Mouse (Mus musculus) kidney, postnatal 36 days (tissue): ENCODE data around the gene Uhmk1.

ENCODE experiments used
- DNase-seq, 2 experiments: peaks; one replicate each; pipeline ENCODE4 v3.0.0; 2021 to 2022; ENCODE audit warnings: mixed read lengths in 2 of 2

Uhmk1 gene

DNA sequence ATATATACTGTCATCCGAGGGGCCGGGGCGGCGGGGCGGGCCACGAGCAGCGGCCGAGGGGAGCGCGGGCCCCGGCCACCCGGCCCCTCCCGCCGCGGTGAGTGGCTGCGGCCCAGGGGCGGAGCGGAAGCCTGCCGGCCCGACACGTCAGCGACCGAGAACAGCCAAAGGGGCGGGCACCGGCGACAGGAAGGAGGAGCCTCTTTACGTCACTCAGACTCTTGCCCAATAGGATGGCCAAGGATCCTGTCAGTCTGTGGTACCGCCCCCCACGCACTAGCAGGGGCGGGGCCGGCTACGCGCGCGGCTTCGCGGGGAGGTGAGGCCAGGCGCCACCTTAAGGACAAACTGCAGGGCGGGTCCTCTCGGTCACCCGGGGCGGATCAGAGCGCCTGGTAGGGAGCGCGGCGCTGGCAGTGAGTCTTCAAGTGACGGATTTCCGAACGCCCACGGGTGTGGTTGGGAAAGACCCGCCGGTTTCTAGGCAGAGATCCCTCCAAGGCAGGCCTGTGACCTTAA is 40.3 kb downstream of the Uhmk1 start, which contains the start of gene Uap1:
TSS of gene Uap1 (minus strand) at position 144 of the 519 bp plus-strand sequence.
- peak; percentile 98 to 99 for DNase-seq

DNA sequence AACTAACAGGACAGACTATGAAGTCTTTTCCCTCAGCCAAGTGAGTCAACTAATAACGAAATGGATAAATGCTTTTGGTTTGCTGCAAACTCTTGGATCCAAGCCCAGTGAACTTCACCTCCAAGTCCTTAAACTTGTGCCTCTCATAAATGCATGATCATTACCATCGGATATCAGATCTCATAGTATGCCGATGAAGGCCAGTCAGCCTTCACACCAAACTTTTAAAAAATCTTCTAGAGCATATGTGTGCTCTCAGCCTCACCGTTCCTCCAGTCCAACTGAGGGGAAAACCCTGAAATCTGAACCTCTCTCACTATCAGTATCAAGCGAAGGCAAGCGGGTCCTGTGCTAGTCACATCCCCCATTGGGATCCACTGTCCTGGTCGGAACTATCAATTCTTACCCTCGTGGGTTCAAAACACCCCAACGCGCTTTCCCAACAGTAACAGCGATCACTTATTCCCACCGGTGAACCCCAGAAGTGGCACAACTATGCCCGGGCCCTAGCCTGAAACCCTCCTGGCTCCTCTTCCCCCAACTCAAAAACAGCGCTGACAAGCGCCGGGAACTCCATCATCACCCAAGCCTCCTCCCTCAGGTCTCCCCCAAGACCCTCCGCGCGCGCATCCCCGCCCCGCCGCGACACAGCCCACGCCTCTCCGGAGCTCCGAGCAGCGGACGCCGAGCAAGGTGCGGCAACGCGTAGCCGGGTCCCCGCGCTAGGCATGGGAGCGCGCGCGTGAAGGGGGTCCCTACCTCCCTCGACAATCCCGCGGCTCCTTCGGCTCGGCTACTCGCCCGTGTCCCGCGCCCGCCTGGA is 41.0 kb downstream of the Uhmk1 start:
- peak; percentile 53 to 63 for DNase-seq

DNA sequence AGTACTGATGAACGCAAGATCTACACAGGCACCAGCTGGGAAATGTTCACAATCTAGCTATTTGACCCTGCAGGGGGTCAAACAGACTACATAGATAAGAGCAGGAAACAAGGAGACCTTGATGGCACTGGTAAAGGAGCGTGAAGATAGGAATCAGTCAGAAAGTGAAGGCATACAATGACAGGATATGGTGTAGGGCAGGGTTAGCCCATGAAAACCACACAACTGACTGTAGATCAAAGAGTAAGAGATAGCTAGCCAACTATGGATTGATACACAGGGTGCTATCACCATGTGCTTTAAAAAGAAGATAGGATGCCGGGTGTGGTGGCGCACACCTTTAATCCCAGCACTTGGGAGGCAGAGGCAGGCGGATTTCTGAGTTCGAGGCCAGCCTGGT is 47.4 kb downstream of the Uhmk1 start:
- DNase-seq, result no peak

DNA sequence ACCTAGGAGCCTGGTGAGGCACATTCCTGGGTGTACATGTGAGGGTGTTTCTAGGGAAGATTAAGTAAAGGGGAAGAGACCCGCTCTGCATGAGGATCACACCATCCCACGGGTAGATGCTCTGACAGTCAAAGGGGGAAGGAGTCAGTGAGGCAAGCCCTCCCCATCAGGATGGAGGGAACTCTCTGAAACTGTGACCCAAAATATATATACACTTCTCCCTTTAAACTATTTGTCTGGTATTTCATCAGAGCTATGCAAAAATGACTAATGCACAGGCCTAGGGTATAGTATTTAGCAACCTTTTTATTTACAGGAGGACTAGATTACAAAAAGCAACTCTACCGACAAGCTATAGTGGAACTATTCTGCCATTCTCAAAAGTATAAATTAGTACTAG is 50.3 kb downstream of the Uhmk1 start:
- no peak for DNase-seq

DNA sequence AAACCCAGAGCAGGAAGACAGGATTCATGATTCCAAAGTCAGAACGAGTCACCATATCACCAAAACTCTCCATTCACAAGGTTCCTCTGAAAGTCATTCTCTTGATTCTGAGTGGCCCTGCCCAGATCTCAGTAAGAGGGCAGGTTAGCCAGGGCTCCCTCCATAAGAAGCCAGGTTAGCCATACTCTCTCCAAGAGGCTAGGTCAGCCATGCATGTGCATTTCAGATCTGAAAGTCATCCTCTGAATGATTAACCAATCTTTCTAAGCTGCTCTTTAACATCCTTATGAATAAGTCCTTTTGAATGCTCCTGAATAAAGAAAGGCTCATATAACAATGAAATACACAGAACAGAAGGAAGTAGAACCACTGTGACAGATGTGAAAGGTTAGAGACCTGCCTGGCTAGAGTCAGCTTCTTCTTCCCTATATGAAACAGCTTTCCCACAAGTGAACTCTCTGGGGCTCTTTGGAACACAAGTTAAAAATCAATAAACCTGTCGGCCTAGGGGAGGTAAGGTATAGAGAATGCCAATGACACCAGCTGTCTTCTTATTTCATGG is 51.1 kb downstream of the Uhmk1 start:
- no peak for DNase-seq

DNA sequence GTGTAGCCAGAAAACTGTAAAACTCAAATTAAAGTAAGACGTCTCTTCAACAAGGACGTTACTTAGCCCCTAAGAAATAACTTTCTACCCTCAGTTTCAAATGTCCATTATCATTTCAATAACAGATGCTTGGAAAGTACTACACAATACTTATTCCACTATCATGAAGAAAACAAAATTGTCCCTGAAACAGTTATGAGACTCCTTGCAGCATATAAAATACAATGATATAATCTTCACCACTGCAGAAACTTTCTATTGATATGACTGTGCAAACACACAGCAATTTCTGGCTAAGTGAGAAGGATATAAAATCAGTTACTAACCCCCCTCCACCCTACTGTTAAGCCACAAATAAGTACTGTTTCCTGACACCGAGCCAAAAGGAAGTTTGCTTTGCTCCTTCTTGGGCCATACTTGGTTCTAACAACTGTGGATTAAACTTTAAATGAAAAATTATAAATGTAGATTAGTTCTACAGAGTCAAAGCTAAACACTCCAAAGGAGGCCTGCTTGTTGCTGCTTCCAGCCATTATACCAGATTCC is 51.7 kb downstream of the Uhmk1 start:
- peak in 1 of 2 experiments; percentile 56 for DNase-seq

DNA sequence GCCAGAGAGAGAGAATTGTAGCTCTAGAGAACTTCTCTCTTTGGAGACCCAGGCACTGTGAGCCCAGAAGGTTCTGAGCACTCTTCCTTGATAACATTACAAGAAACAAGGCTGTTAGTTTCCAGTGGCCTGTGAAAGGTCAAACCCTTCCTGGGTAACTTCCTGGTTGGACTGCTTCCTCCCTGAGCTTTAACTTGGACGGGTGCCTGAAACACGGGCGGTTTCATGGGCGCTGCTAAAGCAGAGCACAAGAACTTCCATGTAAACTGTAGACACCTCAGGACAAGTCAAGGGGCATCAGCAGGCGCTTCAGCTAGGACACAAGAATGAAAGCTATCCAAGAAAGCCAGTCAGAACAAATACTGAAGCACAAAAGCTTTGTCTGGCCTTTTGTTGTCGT is 53.3 kb downstream of the Uhmk1 start:
- peak; percentile 72 to 76 for DNase-seq

DNA sequence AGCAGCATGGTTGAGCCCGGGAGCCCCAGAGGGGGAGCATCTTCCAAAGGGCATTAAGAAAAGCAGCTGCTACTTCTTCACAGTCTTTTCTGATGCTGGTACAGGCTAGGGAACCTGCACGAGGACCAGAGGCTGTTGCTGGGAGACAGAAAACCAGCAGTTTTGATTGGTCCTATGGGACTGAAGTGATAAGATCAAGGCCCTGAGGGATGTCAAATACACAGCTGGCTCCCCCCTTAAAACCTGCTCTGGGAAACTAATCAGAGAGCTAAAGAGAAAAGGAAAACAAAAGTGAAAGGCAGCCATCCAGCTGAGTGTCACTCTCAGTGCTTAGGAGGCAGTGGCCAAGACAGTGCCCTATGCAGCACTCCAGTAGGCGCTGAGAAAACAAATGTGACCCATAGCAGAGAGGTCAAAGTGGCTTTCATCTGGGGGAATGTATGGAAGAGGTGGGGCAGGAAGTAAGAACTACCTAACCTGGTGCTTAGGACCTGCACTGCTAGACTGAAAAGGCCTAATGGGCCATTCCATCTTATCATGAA is 54.7 kb downstream of the Uhmk1 start:
- DNase-seq, result no peak

DNA sequence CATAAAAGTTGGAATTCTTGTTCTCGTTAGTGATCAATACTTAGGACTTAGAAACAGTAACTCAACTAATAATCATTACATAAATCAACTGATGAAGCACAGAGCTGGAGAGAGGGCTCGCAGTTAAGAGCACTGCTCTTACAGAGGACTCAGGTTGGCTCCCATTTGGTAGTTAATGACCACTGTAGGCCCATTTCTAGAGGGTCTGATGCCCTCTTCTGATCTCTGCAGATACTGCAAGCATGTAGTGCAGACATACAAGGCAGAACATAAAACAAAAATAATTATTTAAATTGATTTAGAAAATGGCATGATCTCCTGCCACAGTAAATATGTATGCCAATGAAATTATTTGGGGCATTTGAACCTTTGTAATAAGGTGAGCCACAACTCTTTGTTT is 55.5 kb downstream of the Uhmk1 start:
- no peak for DNase-seq

DNA sequence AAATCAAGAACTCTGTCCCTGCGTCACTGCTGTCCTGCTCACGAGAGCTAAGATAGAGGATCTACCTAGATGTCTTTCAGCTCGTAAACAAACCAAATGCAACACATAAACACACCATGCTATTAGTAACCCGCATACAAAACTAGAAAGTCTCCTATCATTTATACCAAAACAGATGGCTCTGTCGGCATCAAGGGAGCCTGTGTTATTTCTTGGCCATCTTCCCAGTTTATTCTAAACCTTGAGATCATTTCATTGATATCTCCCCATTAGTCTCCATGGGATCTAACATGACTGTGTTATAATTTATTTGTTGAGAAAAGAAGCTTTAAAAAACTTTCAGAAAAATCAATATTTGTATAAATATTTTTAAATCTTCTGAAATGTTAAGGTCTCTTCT is 59.4 kb downstream of the Uhmk1 start:
- no peak for DNase-seq

DNA sequence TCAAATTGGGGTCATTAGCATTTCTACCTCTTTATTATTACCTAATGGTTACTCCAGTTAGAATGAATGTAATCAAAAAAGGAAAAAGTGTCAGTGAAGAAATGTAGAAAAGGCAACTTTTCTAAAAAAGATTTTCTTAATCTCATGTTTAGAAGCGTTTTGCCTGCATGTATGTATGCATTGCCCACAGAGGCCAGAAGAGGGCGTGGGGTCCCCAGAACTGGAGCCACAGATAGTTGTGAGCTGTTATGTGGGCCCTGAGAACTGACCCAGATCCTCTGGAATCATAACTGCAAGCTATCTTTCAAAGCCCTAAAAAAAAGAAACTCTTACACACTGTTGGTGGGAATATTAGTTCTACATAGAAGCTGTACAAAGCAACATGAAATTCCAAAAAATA is 59.9 kb downstream of the Uhmk1 start:
- DNase-seq, result no peak

DNA sequence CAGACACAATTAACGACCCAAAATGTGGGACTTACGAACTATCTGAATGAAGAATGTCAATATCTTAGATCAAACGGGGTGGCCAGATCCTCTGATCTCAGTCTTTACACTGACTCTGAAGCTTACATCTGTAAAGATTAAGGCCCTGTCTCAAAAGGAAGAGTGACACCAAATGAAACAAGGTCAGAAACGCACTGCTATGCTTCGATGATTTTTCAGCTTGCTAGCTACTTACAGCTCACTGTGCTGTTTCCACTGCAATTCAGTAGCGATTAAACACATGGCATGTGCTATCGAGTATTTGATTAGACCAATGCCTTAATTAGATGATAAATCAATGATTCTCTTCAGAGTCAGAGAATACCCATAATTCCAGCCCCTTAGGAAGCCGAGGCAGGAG is 61.2 kb downstream of the Uhmk1 start:
- DNase-seq, result no peak

DNA sequence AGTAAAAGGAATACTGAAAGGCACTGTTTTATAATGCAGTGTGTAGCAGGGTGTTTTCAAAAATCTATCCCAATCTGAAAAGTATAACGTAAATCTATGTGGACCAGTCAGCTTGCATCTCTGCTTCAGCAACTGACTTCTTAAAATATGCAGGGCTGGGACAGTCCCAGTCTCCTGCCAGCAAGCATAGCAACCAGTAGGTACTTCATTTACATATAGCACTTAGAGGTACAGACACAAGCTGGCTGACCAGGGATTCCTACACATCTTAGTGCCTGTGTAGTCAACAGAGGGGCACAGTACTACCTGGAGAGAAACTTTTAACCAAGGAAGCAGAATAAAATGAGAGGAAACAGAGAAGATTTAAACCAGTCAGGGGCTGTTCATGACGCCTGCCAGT is 62.6 kb downstream of the Uhmk1 start:
- DNase-seq, result no peak

DNA sequence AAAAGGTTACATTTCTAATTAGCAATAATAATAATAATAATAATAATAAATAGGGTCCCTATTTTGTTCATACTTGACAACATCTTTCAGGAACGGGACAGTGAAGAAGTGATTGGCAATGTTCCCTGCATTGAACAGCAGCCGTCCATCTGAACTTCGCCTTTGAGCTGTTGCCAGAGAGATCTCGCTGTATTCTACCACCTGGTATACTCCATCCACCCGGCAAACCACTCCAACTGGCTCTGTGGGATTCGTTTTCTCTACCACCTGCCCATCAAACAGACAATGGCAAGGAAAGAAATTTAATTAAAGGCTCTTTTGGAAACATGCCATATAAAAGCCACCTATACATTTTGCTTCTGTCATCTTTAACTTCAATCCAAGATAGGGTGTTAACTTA is 64.3 kb downstream of the Uhmk1 start:
- no peak for DNase-seq

DNA sequence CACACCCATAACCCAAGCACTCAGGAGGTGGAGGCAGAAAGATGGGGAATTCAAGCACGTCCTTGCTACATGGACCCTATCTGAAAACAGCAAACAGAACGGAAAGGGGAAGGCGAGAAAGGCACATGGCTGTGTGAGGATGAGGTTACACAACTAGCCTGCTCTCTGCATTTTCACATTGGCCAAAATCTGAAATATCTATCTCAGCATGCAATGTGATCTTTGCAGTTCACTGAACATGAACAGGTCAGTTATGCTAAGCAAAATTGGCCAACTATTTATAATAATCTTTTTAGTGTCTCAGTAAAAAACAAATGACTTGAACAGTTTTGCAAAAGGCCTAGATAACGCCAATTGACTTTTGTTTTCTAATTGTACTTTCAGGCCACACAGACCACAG is 65.4 kb downstream of the Uhmk1 start:
- peak in 1 of 2 experiments; percentile 29 for DNase-seq

DNA sequence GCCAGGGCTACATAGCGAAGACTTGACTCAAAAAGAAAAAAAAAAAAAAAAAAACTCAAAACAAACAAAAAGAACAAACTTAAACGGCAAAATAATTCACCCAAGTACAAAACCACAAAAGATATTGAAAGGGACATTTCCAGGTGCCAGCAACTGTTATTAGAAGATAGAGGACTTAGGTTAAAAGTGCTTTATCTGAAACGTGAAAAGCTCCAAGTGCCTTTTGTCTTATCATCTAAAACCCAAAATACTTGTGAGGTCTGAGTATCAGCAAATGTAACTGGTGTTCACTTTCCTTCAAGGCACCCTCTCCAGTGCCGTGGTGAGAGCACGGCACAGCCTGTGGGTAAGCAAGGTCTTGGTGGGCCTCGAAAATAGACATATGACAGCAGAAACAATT is 66.7 kb downstream of the Uhmk1 start:
- DNase-seq, result no peak

DNA sequence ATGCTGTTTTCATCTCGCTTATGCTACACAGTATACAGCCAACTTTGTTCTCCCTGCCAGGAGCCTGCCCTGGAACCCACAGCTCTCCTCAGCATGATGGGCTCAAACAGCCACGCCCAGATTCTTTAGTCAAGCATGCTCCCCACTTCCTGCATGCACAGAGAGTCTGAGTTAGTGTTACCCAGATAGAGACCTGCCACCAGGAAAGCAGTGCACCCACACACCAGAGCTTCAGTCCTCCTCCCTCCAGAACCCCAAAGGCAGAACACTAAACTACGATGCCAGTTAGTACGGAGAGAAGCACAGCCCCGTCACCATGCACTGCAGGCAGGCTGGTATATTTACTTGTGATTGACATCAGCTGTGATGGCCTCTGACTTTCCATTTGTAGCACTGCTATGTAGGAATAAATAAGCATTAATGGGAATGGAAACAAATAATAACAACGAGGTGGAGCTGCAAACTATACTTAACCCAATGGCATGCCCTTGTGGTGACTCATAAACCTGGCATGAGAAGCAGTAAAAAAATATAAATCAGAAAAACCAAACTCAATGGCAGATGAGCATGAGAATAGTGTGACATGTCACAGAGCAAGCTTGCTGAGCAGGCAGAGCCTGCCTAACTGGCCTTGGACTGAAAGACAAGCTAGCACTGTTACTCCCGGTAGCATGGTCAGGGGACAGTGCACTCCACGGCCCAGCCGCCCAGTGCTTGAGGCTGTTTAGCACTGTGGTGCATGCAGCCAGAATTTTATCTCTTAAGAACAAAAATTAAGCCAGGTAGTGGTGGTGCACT is 67.3 kb downstream of the Uhmk1 start:
- no peak for DNase-seq

DNA sequence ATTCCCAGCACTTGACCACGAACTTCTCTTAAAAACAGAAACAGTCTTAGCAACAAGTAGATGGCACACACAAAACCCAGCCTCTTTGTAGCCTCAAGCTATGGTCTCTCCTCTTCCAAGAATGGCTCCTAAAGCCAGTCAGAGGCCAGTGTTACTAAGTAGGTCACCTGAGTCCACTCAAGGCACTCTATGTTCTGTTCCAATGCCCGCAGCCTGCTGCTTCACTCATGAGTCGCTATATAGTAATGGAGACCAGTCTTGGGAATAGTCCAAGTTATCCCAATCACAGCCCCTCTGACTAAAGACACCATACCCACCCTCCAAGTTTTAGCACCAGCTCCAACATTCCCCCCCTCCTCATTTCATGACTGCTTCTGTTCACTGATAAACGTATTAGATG is 69.6 kb downstream of the Uhmk1 start:
- no peak for DNase-seq
